Mouse (Mus musculus) spleen, postnatal 14 days (tissue): ENCODE data around the gene Pou3f3.

Experiments
- DNase-seq, 2 experiments: peaks; one replicate each; pipeline ENCODE4 v3.0.0; 2021 to 2022; ENCODE audit warnings: low spot score in 2 of 2

The Pou3f3 gene

DNA sequence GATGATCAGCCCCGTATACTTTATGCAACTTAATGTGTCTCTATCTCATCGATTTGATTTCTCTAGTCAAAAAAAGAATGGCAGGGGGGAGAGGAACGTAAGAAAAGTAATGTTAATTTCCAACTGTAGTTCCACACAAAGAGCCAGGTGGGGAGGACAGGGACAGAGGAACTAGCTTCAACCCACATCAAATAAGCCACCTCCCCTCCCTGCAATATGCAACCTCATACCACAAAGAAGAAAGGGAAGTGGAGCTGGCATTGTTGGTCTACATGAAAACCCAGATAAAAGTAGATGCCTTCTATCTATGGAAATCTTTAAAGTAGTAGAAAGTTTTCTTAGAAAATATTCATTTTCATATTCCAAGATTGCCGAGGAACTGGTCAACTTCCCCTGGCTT lies 14.7 kb downstream of the Pou3f3 start:
- DNase-seq, result no peak

DNA sequence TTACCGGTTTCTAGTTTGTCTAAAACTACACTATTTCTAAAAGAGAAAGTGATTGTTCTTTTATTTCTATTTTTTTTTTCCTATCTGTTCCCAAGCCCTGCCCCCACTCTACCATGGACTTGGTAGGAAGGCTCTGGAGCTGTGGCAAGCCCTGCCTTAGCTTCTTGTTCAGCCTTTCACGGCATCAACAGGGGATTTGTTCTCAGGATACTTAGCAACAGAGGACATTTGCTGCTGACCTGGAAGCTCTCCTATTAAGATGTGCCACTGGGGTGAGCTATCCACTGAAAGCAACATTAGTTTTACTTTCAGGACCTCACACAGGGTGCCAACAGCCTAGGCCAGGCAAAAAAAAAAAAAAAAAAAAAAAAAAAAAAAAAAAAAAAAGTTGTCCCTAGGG lies 15.4 kb downstream of the Pou3f3 start:
- no peak for DNase-seq

DNA sequence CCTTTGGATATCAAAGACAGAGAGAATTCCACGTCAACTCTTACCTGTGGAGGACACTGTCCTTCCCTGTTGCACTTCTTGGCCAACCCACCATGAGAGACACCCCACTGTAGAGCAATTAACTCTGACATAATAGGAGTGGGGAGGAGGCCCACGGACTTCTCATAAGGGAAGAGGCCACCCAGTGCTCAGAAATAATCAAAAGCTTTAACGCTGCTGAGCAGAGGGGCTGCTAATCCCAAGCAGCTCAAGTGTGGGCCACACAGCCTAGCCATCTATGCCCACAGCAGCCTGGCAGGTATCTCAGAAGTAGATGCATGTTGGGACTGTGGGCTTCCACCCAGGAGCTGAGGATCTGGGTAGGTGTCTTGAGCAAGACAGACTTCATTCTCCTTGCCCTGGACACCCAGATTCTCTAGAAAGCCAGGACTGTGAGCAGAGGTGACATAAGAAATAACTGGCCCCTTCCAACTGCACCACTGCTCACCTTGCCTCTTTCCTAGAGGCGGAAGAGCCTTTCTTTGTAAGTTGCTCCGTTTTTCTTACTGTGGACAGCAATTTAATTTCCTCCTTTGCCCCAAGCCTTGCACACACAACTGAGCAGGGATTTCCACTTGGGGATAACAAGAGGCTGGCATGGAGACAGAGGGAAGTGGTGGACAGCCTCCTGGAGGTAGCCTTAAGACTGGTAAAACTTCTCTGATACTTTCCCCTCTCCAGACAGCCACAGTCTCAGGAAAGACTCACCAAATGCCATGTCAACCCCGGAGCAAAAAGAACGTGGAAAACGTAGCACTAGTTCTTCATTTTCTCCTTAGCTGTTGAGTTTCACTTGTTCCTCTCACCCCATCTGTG lies 16.1 kb downstream of the Pou3f3 start:
- DNase-seq, result no peak

DNA sequence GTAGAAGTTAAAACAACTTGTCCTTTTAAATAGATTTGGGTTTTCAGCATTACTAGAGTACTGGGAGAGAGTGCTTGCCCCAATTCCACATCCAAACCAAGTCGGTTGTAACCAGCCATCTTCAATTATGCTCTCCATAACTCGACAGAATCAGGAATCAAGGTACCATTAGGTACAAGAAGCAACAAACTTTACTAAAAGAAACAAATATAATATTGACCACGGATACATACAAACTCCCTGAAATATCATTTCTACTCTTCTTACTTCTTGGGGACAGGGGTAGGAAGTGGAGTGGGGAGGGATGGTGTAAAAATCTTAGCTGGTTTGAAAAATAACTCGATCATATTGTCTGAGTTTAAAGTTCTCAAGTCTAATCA lies 16.7 kb downstream of the Pou3f3 start:
- DNase-seq, result no peak

DNA sequence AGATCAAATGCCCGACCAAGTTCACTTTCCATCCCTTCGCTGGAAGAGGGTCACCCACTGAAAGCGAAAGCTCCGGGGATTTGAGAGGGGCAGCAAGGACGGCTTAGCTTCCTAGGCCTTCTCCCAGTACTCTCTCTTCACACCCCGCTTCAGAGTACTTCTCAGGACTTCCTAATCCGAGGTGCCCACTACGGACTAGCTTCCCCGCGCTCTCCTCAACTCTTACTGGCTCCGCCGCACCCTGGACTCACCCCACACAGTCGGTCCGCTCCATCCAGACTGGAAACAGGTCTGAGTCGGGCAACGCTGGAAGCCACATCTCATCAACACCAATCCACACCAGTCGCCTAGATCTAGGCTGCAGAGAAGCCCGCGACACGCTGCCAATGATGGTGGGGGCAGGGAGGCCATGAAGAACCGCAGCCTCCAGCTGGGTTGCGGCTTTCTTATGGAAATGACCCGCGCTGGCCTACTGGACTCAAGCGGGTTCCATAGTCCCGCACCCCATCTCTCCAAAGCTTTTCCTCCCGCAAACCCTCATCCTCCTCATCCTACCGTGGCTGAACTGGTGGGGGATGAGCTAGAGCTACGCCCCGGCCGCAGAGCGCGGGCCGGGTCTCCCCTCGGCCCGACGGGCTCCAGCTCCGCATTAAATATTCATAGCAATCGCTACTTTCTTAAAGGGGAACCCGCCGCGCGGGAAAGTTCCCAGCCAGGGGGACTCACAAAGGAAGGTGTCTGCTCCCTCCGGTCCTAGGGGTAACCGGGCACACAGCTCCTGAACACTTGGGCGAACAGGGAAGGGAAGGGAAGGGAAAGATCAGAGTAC lies 17.8 kb downstream of the Pou3f3 start:
- no peak for DNase-seq

DNA sequence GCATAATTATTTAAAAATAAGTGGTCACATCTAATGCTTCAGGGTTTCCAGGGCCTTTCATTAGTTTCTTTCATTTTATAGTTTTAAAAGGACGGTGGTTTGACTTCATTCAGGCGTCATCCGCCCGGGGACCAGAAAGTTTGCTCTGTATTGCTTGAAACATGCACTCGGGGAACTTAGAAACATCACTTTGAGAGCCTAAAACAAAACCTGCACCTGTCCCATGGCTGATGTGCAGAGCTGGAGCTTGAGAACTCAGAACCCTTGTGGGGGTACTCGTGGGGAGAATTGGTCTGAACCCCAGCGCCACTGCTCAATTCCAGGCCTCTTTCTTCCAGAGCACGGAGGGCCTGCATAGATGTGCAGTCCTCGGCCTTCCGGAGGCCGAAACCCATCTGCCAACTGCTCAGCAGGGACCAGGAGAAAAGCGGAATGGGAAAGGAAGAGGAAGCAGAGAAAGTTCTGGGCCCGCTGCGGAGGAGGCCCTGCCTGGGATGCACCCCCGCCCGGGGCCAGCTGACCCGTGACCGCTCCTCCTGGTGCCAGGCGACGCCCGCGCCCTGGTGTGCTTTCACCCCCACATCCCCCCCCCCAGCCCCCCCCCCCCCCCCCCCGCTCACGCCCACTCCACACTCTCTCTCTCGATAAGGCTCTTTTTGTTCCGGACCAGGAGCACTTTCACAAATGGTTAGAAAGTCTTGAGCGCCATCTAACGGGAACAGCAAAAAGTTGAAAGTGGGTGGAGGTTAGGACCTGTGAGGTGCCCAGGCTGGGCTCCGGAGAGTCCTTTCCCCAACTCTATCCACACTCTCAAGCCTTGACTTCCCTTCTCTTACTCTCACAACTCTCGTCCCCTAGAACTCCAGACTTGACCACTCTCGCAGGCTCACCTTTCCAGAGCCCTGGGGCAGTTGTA lies 18.7 kb downstream of the Pou3f3 start:
- DNase-seq, result no peak

DNA sequence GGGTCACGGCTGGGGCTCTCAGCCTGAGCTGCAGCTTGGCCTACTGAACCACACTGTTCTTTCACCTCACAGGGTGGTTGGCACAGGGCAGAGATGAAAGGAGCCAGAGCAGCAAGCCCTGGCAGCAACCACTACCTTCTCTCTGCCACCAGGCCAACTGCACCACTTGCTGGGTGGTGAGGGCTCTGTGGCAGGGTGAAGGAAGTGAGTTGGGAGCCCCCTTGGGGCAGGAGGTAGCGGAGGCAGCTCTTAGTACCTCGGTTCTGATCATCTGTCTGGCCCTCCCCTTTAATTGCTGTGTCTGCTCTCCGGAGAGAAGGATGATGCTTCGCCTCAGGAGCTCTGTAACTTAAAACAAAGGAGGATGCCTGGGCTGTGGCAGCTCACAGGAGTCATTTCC lies 23.0 kb downstream of the Pou3f3 start:
- DNase-seq, result no peak

DNA sequence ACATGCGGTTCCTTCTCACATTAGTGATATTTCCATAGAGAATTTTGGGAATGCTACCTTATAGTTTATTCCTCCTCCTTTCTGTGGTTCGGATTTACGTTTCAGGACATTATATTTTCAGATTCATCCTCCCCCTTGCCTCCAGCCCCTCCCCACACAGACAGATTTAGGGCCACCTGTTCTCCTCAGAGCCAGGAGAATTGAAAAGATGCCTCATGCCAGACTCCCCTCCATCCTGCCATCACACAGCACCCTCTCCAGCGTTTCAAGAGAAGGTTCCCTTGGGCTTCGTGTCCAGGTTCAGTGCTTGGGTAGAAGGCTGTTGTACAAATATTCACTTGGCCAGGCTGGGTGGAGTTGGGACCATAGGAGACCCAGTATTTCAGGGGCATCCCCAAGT lies 25.8 kb downstream of the Pou3f3 start:
- no peak for DNase-seq

DNA sequence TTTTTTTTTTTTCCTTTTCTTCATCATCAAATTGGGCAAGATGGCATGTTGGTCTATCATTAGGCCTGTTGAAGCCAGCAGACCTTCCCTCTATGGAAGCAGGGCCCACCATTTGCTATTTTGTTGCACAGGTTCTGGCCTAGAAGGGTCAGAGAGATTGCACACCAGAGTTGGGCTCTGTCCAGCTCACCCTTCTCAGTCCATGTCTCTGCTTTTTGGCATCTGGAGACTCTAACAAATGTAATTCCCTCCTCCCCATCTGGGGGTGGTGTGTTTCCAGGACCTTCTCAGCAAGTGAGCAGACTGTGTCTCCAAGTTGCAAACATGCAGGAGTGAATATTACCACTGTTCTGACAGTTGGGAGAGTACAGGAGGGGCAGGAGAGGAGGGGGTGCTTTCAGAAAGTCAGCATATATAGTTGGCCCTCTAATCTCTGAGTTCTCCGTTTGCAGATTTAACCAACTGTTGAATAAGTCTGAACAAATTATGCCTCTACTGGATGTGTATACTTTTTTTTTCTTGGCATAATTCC lies 28.3 kb downstream of the Pou3f3 start:
- no peak for DNase-seq

DNA sequence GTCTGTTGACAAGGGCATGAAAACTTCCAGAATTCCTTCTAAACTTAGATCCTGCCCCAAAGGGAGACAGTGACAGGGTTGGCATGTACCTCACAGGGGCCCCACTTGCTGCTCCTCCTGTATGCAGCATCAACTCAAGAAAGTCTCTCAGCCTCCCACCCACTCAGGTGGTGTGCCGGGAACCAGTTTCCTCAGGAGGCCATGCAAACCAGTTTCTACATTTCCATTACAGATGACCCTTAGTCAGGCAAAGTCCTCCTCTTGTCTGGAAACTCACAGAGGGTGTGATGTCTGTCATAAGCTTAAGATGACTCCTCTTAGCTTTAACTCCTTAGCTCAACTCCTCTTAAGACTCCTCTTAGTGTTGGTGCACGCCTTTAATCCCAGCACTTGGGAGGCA lies 29.3 kb downstream of the Pou3f3 start:
- no peak for DNase-seq

DNA sequence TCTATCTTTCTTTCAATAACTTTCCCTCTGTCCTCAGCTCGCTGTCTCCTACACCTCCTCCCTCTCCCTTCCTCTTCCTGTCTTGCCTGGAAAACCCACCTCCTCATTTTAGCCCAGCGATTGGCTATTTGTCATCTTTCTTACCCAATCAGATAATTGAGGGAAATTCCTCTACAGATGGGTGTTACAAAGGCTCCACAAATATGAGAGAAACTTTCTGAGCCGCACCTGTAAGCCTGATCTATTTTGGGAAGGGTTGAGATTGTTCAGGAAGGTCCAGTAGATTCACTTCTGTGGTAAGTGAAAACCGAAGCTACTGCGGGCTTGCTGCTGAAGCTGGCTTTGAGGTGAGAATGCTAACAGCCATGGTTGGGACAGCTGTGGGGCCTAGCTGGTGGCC lies 31.6 kb downstream of the Pou3f3 start:
- DNase-seq, result no peak

DNA sequence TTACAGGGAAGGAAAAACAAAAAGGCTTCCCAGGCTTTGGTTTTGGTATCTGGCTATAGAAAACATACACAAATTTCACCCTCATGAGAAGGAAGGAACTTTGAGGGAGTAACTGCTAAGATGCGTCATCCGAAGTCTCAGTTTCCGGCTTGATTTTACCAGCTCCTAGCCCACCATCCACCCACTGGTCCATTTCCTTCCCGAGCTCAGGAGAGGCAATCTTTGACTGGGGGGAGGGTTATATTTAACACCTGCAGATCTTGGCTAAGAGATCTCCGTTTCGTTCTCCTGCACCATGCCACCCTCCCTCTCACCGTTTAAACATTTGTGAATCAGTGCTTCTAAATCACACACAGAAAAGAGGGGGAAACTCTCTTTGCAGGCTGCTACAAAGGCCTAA lies 32.1 kb downstream of the Pou3f3 start:
- no peak for DNase-seq

DNA sequence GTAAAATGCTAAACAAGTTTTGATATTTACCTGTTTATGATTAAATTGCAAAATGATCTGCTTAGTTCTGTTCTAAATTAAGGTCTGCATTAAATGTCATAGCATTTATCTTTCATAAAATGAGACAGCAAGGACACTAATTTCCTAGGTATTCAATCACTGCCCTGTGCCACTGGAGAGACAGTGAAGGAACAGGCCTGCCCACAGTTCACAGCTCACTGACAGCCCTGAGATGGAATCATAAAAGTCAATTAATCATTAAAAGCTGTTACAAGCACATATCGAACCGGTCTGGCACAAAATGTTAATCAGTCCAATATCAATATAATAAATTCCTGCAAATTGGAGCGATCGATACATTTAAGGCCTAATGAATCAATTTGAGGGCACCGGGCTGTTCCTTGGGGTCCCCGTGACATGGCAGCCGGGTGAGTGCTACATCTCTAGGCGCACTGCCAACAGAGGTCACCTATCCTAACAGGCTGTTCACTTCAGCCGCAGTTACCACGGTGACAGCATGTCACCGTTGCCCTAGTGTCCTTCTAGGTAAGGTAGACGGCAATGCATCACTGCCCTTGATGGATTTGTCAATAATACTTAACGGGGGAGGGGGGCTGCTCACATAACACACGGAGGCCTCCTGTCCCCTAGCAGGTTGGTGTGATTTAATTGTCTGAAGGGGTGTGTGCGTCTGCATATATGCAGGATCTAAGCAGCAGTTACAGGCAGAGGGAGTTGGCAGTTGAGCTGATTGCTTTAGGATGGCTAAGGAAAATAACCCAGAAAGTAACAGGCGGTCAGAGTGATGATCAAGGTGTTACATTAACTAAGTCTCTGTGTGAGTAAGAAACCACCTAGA lies 46.0 kb downstream of the Pou3f3 start:
- DNase-seq, result no peak

DNA sequence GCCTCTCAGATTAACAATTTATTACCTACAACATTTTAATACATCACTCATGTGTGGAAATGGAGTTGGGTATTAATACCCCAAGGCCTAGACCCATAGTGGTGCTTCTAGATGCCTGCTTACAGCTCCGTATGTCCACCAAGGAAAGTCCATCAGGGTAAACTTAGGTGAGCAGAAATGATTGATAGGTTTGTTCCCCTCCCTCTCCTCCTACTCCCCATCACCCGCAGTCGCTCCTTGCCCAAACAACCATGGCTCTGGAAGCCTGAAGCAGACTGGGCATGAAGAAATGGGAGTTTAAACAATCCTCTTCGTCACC lies 46.6 kb downstream of the Pou3f3 start:
- no peak for DNase-seq

DNA sequence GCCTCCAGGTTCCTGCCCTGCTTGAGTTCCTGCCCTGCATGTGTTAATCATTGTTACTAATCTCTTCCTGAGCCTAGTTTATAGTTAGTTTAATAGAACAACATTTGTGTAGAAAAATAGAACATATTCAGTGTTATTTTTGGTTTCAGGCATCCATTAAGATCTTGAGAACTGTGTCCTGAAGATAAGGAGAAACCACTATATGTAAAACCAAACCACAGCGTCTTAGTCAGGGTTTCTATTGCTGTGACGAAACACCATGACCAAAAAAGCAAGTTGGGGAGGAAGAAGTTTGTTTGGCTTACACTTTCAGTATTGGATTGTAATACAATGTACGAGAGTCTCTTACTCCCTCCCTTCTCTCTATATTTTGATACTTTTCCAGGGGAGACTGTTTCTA lies 49.5 kb downstream of the Pou3f3 start:
- DNase-seq, result no peak

DNA sequence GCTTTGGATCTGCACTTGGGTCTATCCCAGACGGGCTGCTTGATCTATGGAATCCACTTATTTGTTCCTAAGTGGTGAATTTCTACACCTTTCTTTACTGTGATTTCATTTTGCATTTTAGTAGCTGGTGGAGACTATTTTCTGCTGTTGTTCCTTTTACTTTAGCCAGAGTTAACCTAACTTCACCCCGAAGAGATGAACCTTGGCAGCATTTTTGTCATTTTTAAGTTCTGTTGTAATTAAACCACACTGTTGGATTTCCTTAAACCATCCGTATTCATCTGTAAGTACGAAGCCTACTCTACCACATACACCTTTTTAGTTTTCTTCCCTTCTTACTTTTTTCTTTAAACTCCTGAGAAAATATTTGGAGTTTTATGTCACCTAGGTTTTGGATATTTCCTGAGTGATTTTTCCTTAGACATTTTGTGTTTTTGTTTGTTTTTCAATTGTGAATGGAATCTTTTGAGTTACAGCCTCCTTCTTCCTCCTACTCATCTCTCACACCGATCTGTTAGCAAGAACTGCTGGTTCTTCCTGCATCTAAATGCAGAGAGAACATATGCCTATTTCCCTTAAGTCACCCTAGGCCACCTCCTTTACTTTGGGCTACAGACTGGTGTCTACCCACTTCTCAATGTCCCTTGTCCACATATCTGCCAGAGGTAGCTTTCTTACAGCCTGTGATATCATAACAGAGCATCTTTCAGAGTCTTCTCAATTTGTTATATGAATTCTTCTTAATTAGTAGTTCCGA lies 54.1 kb downstream of the Pou3f3 start:
- no peak for DNase-seq
